Mouse (Mus musculus) hindbrain, embryonic 16.5 days (tissue): ENCODE data around the gene Pitpnm3. TPM values are rescaled to one million over a fixed set of nuclear protein-coding genes. Genes with fewer than 3 reads are reported as not detected.

ENCODE experiments used
- ATAC-seq: fragments of 200-750 bp; cut with Nextera tagmentation; 2 replicates; pipeline ENCODE4 v1.8.0; 2017; ENCODE audit warnings: moderate TSS enrichment, moderate library complexity
- H3K27ac ChIP-seq: fragments of 300-500 bp; sonication (generic); 2 replicates; pipeline ENCODE4 v1.5.1; 2014; ENCODE audit warnings: low read depth, mild to moderate bottlenecking, control low read depth, low read length, moderate library complexity
- H3K27me3 ChIP-seq: fragments of 300-500 bp; sonication (generic); replicated peaks from 2 replicates; pipeline ENCODE4 v1.6.1; 2014; ENCODE audit warnings: low read length; ENCODE audit not compliant: control insufficient read depth, insufficient read depth
- H3K36me3 ChIP-seq: fragments of 300-500 bp; sonication (generic); 2 replicates; pipeline ENCODE4 v1.6.1; 2014; ENCODE audit warnings: mild to moderate bottlenecking, low read length, moderate library complexity, mixed read lengths; ENCODE audit not compliant: control insufficient read depth, insufficient read depth
- H3K4me1 ChIP-seq: fragments of 300-500 bp; sonication (generic); 2 replicates; pipeline ENCODE4 v1.6.1; 2014; ENCODE audit warnings: low read depth, low read length; ENCODE audit not compliant: control insufficient read depth, insufficient read depth
- H3K4me2 ChIP-seq: fragments of 300-500 bp; sonication (generic); 2 replicates; pipeline ENCODE4 v1.6.1; 2014; ENCODE audit warnings: mild to moderate bottlenecking, low read length, control low read depth, moderate library complexity
- H3K4me3 ChIP-seq: fragments of 300-500 bp; sonication (generic); 2 replicates; pipeline ENCODE4 v1.5.1; 2014; ENCODE audit warnings: mild to moderate bottlenecking, low read length, control low read depth, moderate library complexity
- H3K9ac ChIP-seq: fragments of 300-500 bp; sonication (generic); 2 replicates; pipeline ENCODE4 v1.6.1; 2014; ENCODE audit warnings: low read depth, mild to moderate bottlenecking, control low read depth, low read length, moderate library complexity
- H3K9me3 ChIP-seq: fragments of 300-500 bp; sonication (generic); 2 replicates; pipeline ENCODE4 v1.6.1; 2014; ENCODE audit warnings: mild to moderate bottlenecking, low read length, moderate library complexity; ENCODE audit not compliant: control insufficient read depth
- WGBS: fragments of 180-500 bp; shearing (Covaris S2); extraction: QIAGEN DNeasy Blood & Tissue Kit; methylation state at CpG from one replicate; pipeline ENCODE4 v1.1.7; 2014; 5-methylcytosine and 5-hydroxymethylcytosine counted together
- polyA plus RNA-seq: library from polyadenylated mRNA; unstranded; fragments of >200 nt; fragmentation: Nextera tagmentation; extraction: Ambion mirVana; gene quantifications from 2 replicates; pipeline ENCODE4 v1.2.1, GENCODE M21; 2015

Gene Pitpnm3
- polyA plus RNA-seq, 1 experiment from 2014 or later = 5.8 TPM

- Histone ChIP-seq H3K9ac (peak overlapping the region; percentile 24; the same call in 1 of the 2 replicates), H3K4me1 (peaks cover 14% of the 10 kb centered on the region), H3K27ac (peak overlapping the region; percentile 82), H3K4me3 (no peak overlapping the region), H3K36me3 (no peaks in the 10 kb centered on the region), H3K27me3 (no peaks in the 10 kb centered on the region), H3K4me2 (no peak overlapping the region), H3K9me3 (no peaks in the 10 kb centered on the region)
- ATAC-seq = peak; percentile 83
- 28% methylated on average over 11 of the region's 11 CpGs for WGBS
Observed at GRCm38 (mm10) chr11:72086251-72087046, 49.1 kb downstream of the Pitpnm3 start.

DNA sequence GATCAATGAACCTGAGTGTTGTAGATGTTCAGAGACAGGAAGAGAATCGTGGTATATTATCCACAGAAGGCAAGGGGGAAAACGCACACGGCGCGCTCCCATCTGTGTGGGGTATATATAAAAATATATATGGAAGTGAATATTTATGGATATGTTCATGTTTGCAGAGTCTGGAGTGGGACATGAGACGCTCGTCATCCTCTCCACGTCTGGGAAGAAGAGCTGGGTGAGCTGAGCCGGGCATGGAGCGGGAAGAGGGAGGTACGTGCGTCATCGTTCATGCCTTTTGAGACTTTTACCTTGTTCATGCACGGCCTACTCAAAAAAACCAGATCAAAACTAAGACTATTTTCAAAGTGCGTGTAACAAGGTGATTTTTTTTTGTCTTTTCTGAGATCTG, 51.2 kb downstream of the Pitpnm3 start:
- no peak for ATAC-seq
- Histone ChIP-seq H3K27me3 (no peaks in the 10 kb centered on the region), H3K4me1 (peaks cover 14% of the 10 kb centered on the region), H3K36me3 (no peaks in the 10 kb centered on the region), H3K4me2 (no peak overlapping the region), H3K27ac (no peak overlapping the region), H3K9me3 (no peaks in the 10 kb centered on the region), H3K9ac (no peak overlapping the region), H3K4me3 (no peak overlapping the region)
- 94% methylated on average over 15 of the region's 15 CpGs for whole genome bisulfite sequencing

- Histone ChIP-seq H3K4me2 (no peak overlapping the region), H3K27ac (no peak overlapping the region), H3K9me3 (no peaks in the 10 kb centered on the region), H3K9ac (no peak overlapping the region), H3K4me1 (peaks cover 13% of the 10 kb centered on the region), H3K4me3 (no peak overlapping the region), H3K27me3 (no peaks in the 10 kb centered on the region), H3K36me3 (no peaks in the 10 kb centered on the region)
- WGBS = 94% methylated on average over 4 of the region's 4 CpGs
- no peak for ATAC-seq
Observed at GRCm38 (mm10) chr11:72082601-72083000, 53.0 kb downstream of the Pitpnm3 start.

DNA sequence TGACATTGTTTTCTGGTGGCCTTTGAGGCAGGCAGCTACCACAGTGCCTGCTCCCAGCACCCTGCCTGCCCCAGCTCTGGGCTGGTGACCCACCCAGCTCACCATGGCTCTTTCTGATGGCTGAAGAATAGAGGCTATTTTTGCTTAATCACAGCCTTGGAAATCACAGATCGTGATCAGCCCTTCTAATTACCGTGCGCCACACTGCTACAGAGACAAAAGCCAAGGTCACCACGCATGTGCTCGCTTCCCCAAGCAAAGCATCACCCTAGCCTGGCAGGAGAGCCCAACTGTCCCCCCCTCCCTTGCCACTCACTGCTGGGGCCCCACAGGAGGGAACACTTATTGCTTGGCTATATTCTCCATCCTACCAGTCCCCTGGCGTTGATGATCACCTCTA, 55.1 kb downstream of the Pitpnm3 start:
- Histone ChIP-seq H3K27me3 (no peaks in the 10 kb centered on the region), H3K4me2 (no peak overlapping the region), H3K27ac (no peak overlapping the region), H3K9me3 (no peaks in the 10 kb centered on the region), H3K4me1 (no peaks in the 10 kb centered on the region), H3K4me3 (no peak overlapping the region), H3K36me3 (no peaks in the 10 kb centered on the region), H3K9ac (no peak overlapping the region)
- WGBS = 62% methylated on average over 6 of the region's 6 CpGs
- ATAC-seq = no peak

DNA sequence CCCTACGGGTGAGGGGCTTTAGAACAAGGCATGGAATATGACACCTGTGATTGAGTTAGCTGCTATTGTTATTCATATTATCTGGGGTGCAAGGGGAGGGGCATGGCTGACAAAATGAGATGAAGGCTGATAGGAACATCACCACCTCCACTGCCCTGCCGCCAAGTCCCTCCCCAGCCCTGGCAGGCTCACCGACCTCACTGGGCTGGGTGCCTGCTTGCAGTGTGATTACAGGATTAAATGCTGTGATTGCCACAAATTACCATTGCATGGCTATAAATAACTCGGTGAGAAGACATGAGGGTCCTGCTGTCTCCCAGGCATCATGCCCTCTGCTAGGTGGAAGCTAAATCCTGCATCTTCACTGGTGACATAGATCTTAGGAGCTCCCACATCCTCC, 56.9 kb downstream of the Pitpnm3 start:
- Histone ChIP-seq H3K36me3 (no peaks in the 10 kb centered on the region), H3K4me2 (no peak overlapping the region), H3K9me3 (no peaks in the 10 kb centered on the region), H3K27ac (no peak overlapping the region), H3K9ac (no peak overlapping the region), H3K4me3 (no peak overlapping the region), H3K4me1 (no peaks in the 10 kb centered on the region), H3K27me3 (no peaks in the 10 kb centered on the region)
- ATAC-seq = no peak
- 34% methylated on average over 4 of the region's 4 CpGs for WGBS

- no peaks in the 10 kb centered on the region for H3K36me3 ChIP-seq
- no peaks in the 10 kb centered on the region for H3K9me3 ChIP-seq
- no peak overlapping the region for H3K4me2 ChIP-seq
- H3K27ac ChIP-seq = no peak overlapping the region
- no peak overlapping the region for H3K9ac ChIP-seq
- no peak for ATAC-seq
- WGBS = 34% methylated on average over 3 of the region's 3 CpGs
- H3K4me1 ChIP-seq = no peaks in the 10 kb centered on the region
- H3K4me3 ChIP-seq = no peak overlapping the region
- H3K27me3 ChIP-seq = no peaks in the 10 kb centered on the region
Observed at GRCm38 (mm10) chr11:72078056-72078455, 57.5 kb downstream of the Pitpnm3 start.

DNA sequence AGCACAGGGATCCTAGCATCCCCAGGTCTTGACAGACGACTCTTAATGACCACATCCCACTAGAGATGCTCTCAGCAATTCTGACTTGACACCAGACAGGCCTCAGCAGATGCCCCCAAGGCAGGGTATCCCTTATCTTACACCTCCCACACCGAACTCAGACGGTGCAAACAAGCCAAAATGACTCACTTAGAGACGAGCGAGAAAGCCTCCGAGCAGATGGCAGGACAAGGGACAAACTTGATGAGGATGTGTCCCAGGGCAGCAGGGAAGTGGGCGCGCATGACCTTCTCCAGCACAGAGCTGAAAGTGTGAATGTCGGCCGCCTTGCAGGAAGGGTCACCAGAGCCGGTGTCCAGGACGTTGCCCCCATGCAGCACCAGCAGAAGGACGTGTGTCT, 61.3 kb downstream of the Pitpnm3 start:
- WGBS = 89% methylated on average over 13 of the region's 13 CpGs
- Histone ChIP-seq H3K4me3 (no peak overlapping the region), H3K4me2 (no peak overlapping the region), H3K36me3 (no peaks in the 10 kb centered on the region), H3K27ac (no peak overlapping the region), H3K9me3 (no peaks in the 10 kb centered on the region), H3K4me1 (no peaks in the 10 kb centered on the region; the same call in 1 of the 2 replicates), H3K27me3 (no peaks in the 10 kb centered on the region), H3K9ac (no peak overlapping the region)
- ATAC-seq = no peak

DNA sequence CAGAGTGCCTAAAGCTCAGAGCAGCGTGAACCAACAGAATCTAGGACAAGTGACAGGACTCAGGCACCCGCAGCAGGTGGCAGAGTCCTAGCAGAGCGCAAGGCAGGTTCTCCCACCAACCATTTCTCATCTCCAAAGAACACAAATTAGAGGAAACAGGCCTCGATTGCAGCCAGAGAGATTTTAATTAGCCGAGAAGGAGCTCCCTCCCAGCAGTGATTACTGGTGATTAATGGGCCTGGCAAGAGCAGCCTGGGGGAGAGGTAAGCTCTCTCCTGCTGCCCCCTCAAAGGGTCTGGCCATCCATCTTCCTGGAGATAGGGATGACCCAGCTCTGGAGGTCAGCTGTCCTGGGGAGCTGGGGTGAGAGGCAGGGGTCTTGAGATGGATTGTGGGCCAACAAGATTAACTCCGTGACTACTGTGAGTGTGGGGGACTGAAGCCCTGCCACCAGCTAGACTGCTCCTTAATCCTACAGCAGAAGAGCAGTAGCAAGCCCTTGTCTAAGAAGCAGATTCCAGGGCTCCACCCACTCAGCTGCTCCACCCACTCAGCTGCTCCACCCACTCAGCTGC, 63.2 kb downstream of the Pitpnm3 start:
- Histone ChIP-seq H3K36me3 (no peaks in the 10 kb centered on the region), H3K4me2 (no peak overlapping the region), H3K4me1 (peaks cover 2% of the 10 kb centered on the region; the same call in 1 of the 2 replicates), H3K4me3 (no peak overlapping the region), H3K9ac (no peak overlapping the region), H3K27ac (no peak overlapping the region), H3K9me3 (no peaks in the 10 kb centered on the region), H3K27me3 (no peaks in the 10 kb centered on the region)
- 31% methylated on average over 6 of the region's 6 CpGs for WGBS
- ATAC-seq = no peak

- Histone ChIP-seq H3K9ac (no peak overlapping the region), H3K4me3 (no peak overlapping the region)
Observed at GRCm38 (mm10) chr11:72070733-72071132, 64.8 kb downstream of the Pitpnm3 start.

More at GRCm38 (mm10) chr11:72070733-72071132, 64.8 kb downstream of the Pitpnm3 start:
- Histone ChIP-seq H3K4me2 (no peak overlapping the region), H3K36me3 (no peaks in the 10 kb centered on the region), H3K9me3 (no peaks in the 10 kb centered on the region), H3K27ac (no peak overlapping the region), H3K27me3 (no peaks in the 10 kb centered on the region), H3K4me1 (peaks cover 2% of the 10 kb centered on the region; the same call in 1 of the 2 replicates)
- ATAC-seq = no peak
- WGBS = 75% methylated on average over 9 of the region's 9 CpGs
